Mouse (Mus musculus): ENCODE data around the gene Hhat. TPM values are rescaled to one million over a fixed set of nuclear protein-coding genes. Genes with fewer than 3 reads are reported as not detected.

The Hhat gene
- total RNA-seq, 2 experiments from 2014 or later = 0.62 to 1.3 TPM

DNA sequence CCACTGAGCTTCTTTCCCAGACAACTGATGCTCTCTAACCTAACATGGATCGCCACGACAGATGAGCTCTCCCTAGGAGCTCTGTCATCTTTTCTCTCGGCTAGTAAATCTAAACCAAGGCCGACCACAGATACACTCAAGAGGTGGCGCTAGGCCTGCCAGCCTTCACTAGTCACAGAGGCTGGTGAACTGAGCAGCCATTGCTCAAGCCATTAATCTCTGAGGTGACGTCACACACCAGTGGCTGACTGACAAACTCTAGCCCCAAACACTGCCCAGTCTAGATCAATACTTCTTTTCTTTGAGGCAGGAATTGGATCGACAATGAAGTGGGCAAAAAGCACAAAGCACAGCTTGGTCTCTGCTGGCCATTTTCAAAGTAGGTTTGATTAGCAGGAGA is 226.1 kb downstream of the Hhat start:
- DNase-seq = no peak

- no peak for DNase-seq
Measured at GRCm38 (mm10) chr1:192544091-192544490, 226.9 kb downstream of the Hhat start.

DNA sequence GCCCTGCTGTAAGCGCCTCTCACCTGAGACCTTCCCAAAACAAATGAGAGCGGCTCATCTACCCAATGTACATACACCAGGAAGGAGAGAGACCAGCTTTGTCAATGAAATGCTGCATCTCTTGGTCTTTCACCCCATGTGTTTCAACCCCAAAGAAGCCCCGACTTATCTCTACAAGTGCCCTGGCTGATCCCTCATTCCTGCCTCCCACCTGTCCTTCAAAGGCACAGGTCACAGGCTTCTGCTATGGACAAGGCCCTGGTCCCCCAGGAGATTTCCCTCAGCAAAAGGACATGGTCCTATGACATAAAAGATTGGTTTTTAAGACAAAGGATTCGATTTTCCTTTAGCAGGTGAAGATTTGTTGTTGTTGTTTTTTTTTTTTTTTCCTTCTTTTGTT is 227.3 kb downstream of the Hhat start:
- no peak for DNase-seq

GRCm38 (mm10) chr1:192542093-192542492 is 228.9 kb downstream of the Hhat start:
- DNase-seq = no peak

- no peak for DNase-seq
Measured at GRCm38 (mm10) chr1:192537169-192537568, 233.9 kb downstream of the Hhat start.

- no peak for DNase-seq
Measured at GRCm38 (mm10) chr1:192536440-192536839, 234.6 kb downstream of the Hhat start.

- DNase-seq = no peak
Measured at GRCm38 (mm10) chr1:192533016-192533415, 238.0 kb downstream of the Hhat start.

DNA sequence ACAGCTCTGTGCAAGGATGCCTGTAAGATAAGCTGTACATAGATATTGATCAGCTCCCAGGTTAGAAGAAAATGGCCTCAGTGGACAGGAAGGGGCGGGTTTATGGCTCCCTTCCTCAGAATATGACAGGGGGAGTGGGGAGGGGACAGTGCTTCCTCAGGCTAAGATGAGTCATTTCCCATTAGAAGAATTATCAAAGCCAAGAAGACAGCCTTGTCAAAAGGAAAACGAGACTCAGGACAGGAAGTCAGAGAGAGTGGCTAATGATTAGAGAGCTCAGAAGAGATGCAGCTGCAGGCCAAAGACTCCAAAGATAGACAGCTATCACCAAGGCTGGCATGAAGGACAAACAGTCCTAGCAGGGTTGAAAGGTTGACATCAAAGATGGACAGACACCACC is 238.8 kb downstream of the Hhat start:
- no peak for DNase-seq

- DNase-seq = no peak
Measured at GRCm38 (mm10) chr1:192531490-192532146, 239.4 kb downstream of the Hhat start.

DNA sequence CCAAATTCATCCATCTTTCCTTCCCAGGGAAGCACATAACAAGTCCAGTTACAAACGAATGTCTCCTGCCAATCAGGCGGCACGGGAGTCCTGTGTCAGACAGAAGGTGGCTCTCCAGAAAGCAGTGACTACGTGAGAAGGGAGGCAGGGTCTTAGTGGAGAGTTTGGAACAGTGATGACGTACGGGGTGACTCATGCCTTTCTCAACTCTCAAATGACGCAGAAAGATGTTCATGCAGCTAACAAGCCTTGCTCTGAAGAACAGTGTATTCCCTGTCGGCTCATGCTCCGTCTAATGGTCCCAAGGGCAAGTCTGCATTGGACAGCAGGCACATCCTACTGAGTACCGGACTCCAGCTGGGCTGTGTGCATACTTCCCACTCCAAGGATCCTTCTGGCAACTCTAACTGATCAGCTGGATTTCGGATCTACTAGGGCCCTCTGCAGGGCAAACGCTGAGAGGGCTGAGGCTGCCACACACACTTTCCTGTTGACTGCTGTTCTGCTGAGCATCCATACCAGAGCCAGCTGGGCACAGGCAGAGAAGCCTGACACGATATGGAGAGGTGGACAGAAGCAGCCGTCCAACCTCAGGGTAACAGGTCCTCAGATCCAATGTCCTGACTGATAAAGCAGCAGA is 245.2 kb downstream of the Hhat start:
- no peak for DNase-seq

DNA sequence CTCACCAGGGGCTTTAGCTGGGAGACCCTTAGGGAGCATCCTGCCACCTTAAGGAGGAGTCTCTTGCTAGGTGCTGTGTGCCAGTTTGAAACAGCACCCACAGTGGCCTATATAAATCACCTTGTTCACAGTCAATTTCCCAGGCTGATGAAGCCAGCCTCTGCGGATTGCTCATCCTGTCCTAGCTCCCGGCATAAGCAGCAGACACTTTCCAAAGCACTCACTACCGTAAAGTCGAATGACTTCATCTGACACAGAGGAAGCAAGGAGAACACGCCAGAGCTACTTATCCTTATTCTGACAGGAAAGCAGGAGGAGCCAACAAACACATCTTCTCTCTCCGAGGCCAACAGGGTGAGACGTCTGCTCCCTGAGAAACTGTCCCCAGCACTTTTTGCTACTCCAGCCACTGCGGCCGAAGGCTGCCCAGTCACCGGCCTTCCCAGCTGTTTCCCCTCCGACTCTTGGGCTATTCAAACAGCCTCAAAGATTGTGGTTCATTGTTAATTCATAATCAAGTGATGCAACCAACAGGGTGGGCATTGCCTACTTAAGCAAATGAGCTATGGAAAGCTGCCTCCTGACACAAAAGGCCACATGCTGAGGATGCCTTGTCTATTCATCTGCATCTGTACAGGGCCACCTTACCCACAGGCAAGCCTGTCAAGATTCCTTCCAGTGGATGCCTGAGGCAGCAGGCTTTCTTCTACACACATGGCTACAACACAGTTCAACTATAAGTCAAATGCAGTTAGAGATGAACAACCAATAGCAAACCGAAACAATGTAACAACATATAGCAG is 248.4 kb downstream of the Hhat start:
- no peak for DNase-seq

DNA sequence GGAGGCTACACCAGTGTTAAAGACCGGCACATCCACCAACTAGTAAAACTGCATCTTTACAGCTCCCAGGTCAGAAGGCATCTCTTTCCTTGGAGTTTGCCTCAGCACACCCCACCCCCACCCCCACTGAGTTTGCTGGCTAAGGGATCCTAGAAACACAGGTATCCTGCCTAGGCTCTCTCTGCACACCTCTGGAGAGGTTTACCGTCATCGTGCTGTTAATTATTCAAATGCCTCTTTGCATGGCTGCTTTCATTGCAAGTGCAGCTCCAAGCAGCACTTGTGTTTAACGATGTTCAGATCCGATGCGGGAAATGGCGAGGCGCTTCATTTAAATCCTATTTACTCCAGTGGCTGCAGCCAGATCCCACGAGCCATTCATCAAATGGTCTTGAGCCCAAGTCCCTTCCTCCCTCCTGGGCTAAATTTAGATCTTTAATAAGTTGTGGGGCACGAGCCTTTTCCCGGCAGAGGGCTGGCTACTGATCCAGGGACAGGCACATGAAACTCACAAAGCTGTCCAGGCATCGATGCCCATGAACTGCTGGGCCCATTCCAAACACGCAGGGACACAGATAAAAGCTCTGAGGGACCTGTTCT is 250.1 kb downstream of the Hhat start:
- no peak for DNase-seq

- DNase-seq = no peak
Measured at GRCm38 (mm10) chr1:192519713-192520112, 251.3 kb downstream of the Hhat start.

- no peak for DNase-seq
Measured at GRCm38 (mm10) chr1:192515373-192515772, 255.7 kb downstream of the Hhat start.

- DNase-seq = no peak
Measured at GRCm38 (mm10) chr1:192512821-192513220, 258.2 kb downstream of the Hhat start.

GRCm38 (mm10) chr1:192503651-192504050 is 267.4 kb downstream of the Hhat start:
- no peak for DNase-seq

GRCm38 (mm10) chr1:192502835-192503234 is 268.2 kb downstream of the Hhat start:
- DNase-seq = no peak

- DNase-seq = no peak
Measured at GRCm38 (mm10) chr1:192502016-192502415, 269.0 kb downstream of the Hhat start.

DNA sequence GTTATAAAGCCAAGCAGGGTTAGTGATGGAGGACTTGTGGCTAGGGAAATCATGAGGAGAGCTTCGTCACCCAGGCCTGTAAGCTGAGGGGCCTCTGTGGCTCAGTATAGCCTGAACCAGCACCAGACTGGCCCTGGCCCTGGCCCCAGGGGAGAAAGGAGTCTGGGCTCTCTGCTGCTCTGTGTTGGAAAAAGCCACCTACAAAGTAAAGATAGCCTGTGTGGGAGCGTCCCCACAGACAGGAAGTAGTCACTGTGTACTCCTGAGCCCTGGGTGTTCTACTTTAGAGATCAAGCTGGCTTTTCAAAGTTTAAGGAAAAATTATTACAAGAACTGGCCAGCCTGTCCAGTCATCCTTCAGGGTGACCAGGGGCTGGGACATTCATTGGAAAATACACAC is 273.5 kb downstream of the Hhat start:
- DNase-seq = no peak

- DNase-seq = no peak
Measured at GRCm38 (mm10) chr1:192489908-192490825, 280.9 kb downstream of the Hhat start.

- no peak for DNase-seq
Measured at GRCm38 (mm10) chr1:192487571-192487970, 283.5 kb downstream of the Hhat start.

DNA sequence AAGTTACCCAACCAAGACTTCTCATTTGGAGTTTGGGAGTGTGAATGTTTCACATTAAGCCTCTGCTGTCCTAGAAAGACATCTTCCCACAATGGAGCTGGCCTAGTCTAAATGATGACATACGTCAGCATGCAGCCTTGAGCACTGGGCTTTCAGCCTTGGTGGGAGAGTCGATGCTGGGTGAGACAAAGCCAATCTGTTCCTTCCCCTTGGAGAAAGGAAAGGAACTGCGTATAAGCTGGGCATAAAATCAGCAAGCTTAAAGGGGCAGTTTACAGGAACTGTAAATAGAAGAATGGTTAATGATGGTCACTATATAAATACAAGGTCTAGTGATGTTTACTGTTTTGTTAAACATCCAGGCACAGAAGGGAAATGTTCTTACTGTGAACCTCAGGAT is 286.0 kb downstream of the Hhat start:
- no peak for DNase-seq
